Mouse (Mus musculus) olfactory bulb, adult 2 months (tissue): ENCODE data around the gene 5730522E02Rik. TPM values are rescaled to one million over a fixed set of nuclear protein-coding genes. Genes with fewer than 3 reads are reported as not detected.

Source experiments
- H3K27ac ChIP-seq: fragments of 200-500 bp; 2 replicates; pipeline ENCODE4 v1.5.1; 2012; ENCODE audit warnings: low read depth, low read length; ENCODE audit not compliant: insufficient read depth
- H3K4me1 ChIP-seq: fragments of 200-500 bp; 2 replicates; pipeline ENCODE4 v1.6.1; 2012; ENCODE audit warnings: low read length; ENCODE audit not compliant: control insufficient read depth, insufficient read depth
- H3K4me3 ChIP-seq: fragments of 200-500 bp; 2 replicates; pipeline ENCODE4 v1.5.1; 2012; ENCODE audit warnings: mild to moderate bottlenecking, low read depth, low read length, moderate library complexity; ENCODE audit not compliant: insufficient read depth
- CTCF ChIP-seq: fragments of 200-500 bp; IDR thresholded peaks from 2 replicates; pipeline ENCODE4 v1.5.1; 2012; ENCODE audit warnings: low read depth, mild to moderate bottlenecking, low read length, moderate library complexity; ENCODE audit not compliant: insufficient read depth
- POLR2A ChIP-seq: fragments of 200-500 bp; IDR thresholded peaks from 2 replicates; pipeline ENCODE4 v1.6.1; 2012; ENCODE audit warnings: mild to moderate bottlenecking, low read depth, low read length, moderate library complexity; ENCODE audit not compliant: insufficient read depth
- WGBS: fragments of 180-500 bp; shearing (Covaris S2); methylation state at CpG from one replicate; pipeline ENCODE4 v1.1.7; 2018; 5-methylcytosine and 5-hydroxymethylcytosine counted together
- polyA plus RNA-seq: library from polyadenylated mRNA; stranded (reverse); fragments of >200 nt; gene quantifications from 2 replicates; pipeline ENCODE4 v1.2.4, GENCODE M21; 2012; ENCODE audit warnings: low replicate concordance; ENCODE audit not compliant: missing spikeins, insufficient read depth, insufficient read length

The 5730522E02Rik gene
- polyA plus RNA-seq, 1 experiment = not detected

GRCm38 (mm10) chr11:25747098-25747862 is 463.3 kb downstream of the 5730522E02Rik start:
- H3K4me3 ChIP-seq = no peak overlapping the region
- no peaks in the 10 kb centered on the region for H3K4me1 ChIP-seq
- H3K27ac ChIP-seq = no peak overlapping the region
- TF ChIP-seq POLR2A (no peak), CTCF (no peak)
- 66% methylated on average over 6 of the region's 6 CpGs for WGBS

GRCm38 (mm10) chr11:25743664-25744063 is 466.9 kb downstream of the 5730522E02Rik start:
- WGBS = 83% methylated on average over 3 of the region's 3 CpGs
- Histone ChIP-seq H3K27ac (no peak overlapping the region), H3K4me3 (no peak overlapping the region), H3K4me1 (no peaks in the 10 kb centered on the region)
- TF ChIP-seq CTCF (no peak), POLR2A (no peak)

- no peak for TF ChIP-seq CTCF
- TF ChIP-seq POLR2A = no peak
- 90% methylated on average over 5 of the region's 5 CpGs for WGBS
- Histone ChIP-seq H3K4me3 (no peak overlapping the region), H3K27ac (no peak overlapping the region), H3K4me1 (no peaks in the 10 kb centered on the region)
Measured at GRCm38 (mm10) chr11:25737255-25737654, 473.3 kb downstream of the 5730522E02Rik start.

- no peak for TF ChIP-seq POLR2A
- TF ChIP-seq CTCF = no peak
Measured at GRCm38 (mm10) chr11:25729476-25729875, 481.1 kb downstream of the 5730522E02Rik start.

GRCm38 (mm10) chr11:25715447-25716321 is 494.9 kb downstream of the 5730522E02Rik start:
- Histone ChIP-seq H3K27ac (no peak overlapping the region), H3K4me3 (no peak overlapping the region), H3K4me1 (no peaks in the 10 kb centered on the region)
- 65% methylated on average over 7 of the region's 7 CpGs for WGBS
- TF ChIP-seq POLR2A = no peak

More at GRCm38 (mm10) chr11:25729476-25729875, 481.1 kb downstream of the 5730522E02Rik start:
- no peak overlapping the region for H3K4me3 ChIP-seq
- no peaks in the 10 kb centered on the region for H3K4me1 ChIP-seq
- 86% methylated on average over 1 of the region's 1 CpGs for WGBS
- no peak overlapping the region for H3K27ac ChIP-seq

GRCm38 (mm10) chr11:25710559-25710958 is 500.0 kb downstream of the 5730522E02Rik start:
- Histone ChIP-seq H3K4me1 (no peaks in the 10 kb centered on the region), H3K4me3 (no peak overlapping the region), H3K27ac (no peak overlapping the region)
- 47% methylated on average over 2 of the region's 2 CpGs for WGBS
- no peak for TF ChIP-seq POLR2A
- no peak for TF ChIP-seq CTCF

GRCm38 (mm10) chr11:25709892-25710291 is 500.7 kb downstream of the 5730522E02Rik start:
- TF ChIP-seq POLR2A = no peak
- no peak for TF ChIP-seq CTCF
- Histone ChIP-seq H3K4me3 (no peak overlapping the region), H3K27ac (no peak overlapping the region), H3K4me1 (no peaks in the 10 kb centered on the region)
- 76% methylated on average over 4 of the region's 4 CpGs for WGBS

- H3K27ac ChIP-seq = peak overlapping the region; percentile 51; the same call in 1 of the 2 replicates
- WGBS = 36% methylated on average over 11 of the region's 11 CpGs
- H3K4me1 ChIP-seq = peaks cover 2% of the 10 kb centered on the region; the same call in 1 of the 2 replicates
- no peak for TF ChIP-seq CTCF
- no peak for TF ChIP-seq POLR2A
- no peak overlapping the region for H3K4me3 ChIP-seq
Measured at GRCm38 (mm10) chr11:25704332-25705168, 506.0 kb downstream of the 5730522E02Rik start.

GRCm38 (mm10) chr11:25702791-25703190 is 507.8 kb downstream of the 5730522E02Rik start:
- H3K4me3 ChIP-seq = no peak overlapping the region
- TF ChIP-seq CTCF (no peak), POLR2A (no peak)
- WGBS = 78% methylated on average over 3 of the region's 3 CpGs
- H3K4me1 ChIP-seq = peaks cover 2% of the 10 kb centered on the region; the same call in 1 of the 2 replicates
- H3K27ac ChIP-seq = no peak overlapping the region; the same call in 1 of the 2 replicates
